Mouse (Mus musculus) forebrain, embryonic 12.5 days (tissue): ENCODE data around the gene Tex22. TPM values are rescaled to one million over a fixed set of nuclear protein-coding genes. Genes with fewer than 3 reads are reported as not detected.

Source experiments
- ATAC-seq: fragments of 200-750 bp; cut with Nextera tagmentation; 2 replicates; pipeline ENCODE4 v1.8.0; 2017; ENCODE audit warnings: moderate TSS enrichment; ENCODE audit not compliant: low FRiP score
- H3K27ac ChIP-seq: fragments of 300-500 bp; sonication (generic); 2 replicates; pipeline ENCODE4 v1.5.1; 2016; ENCODE audit warnings: mild to moderate bottlenecking
- H3K27me3 ChIP-seq: fragments of 300-500 bp; sonication (generic); 2 replicates; pipeline ENCODE4 v1.6.1; 2016; ENCODE audit warnings: mild to moderate bottlenecking
- H3K36me3 ChIP-seq: fragments of 300-500 bp; sonication (generic); replicated peaks from 2 replicates; pipeline ENCODE4 v1.6.1; 2016; ENCODE audit warnings: mild to moderate bottlenecking
- H3K4me1 ChIP-seq: fragments of 300-500 bp; sonication (generic); 2 replicates; pipeline ENCODE4 v1.6.1; 2016
- H3K4me2 ChIP-seq: fragments of 300-500 bp; sonication (generic); 2 replicates; pipeline ENCODE4 v1.6.1; 2016; ENCODE audit warnings: mild to moderate bottlenecking, moderate library complexity
- H3K4me3 ChIP-seq: fragments of 300-500 bp; sonication (generic); replicated peaks from 2 replicates; pipeline ENCODE4 v1.5.1; 2016; ENCODE audit warnings: mild to moderate bottlenecking
- H3K9ac ChIP-seq: fragments of 300-500 bp; sonication (generic); 2 replicates; pipeline ENCODE4 v1.6.1; 2016; ENCODE audit warnings: mild to moderate bottlenecking
- H3K9me3 ChIP-seq: fragments of 300-500 bp; sonication (generic); 2 replicates; pipeline ENCODE4 v1.6.1; 2016
- WGBS: fragments of 180-500 bp; shearing (Covaris S2); methylation state at CpG from one replicate; pipeline ENCODE4 v1.1.7; 2016; 5-methylcytosine and 5-hydroxymethylcytosine counted together
- polyA plus RNA-seq: library from polyadenylated mRNA; unstranded; fragments of >200 nt; fragmentation: Nextera tagmentation; extraction: Ambion mirVana; gene quantifications from 2 replicates; pipeline ENCODE4 v1.2.1, GENCODE M21; 2016

Tex22 gene
- polyA plus RNA-seq: 0.26 TPM in 1 of 2 replicates, not detected in the other

DNA sequence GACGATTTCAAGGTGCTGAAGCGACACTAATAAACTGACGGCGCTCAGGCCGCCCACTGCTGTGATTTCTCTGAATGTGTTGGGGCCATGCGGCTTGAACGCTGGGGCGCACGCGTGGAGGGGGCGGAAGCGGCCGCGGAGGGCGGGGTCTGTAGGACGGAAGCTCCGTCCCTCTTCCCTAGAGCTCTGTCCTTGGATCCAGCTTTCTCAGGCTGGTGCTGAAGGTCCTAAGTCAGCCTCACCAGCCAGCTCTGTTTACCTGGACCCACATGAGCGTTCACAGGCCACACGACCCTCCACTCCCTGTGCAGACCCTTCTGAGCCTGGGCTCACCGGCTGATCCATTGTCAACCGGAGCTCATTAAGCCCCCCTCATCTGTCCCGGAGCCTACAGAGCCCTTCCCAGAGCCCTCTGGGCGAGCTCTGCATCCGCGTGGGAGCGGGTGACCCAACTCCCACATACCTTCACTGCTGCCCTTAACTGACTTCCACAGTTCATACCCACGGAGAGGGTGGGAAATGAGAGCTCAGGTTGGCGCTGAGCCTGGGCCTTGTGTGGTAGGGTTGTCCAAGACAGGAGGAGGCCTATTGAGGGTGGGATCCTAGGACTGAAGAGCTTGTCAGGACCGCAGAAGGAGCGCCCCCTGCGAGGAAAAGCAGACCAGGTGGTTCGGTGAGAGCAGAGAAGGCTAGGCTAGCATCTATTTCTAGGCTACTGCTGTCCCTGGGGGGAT lies at the start of gene Tex22:
TSS of gene Tex22 (plus strand) at position 174 of the 734 bp plus-strand sequence.
- ATAC-seq: peak; percentile 94
- Histone ChIP-seq H3K9ac (peak within 1 kb of the TSS; percentile 69), H3K9me3 (no peaks in the 10 kb centered on the region), H3K4me2 (peak within 1 kb of the TSS; percentile 92), H3K36me3 (peaks cover 27% of the 10 kb centered on the region), H3K27me3 (no peaks in the 10 kb centered on the region), H3K27ac (peak within 1 kb of the TSS; percentile 93), H3K4me1 (peaks cover 21% of the 10 kb centered on the region), H3K4me3 (peak within 1 kb of the TSS; percentile 49)
- WGBS: 4% methylated on average over 32 of the region's 32 CpGs

DNA sequence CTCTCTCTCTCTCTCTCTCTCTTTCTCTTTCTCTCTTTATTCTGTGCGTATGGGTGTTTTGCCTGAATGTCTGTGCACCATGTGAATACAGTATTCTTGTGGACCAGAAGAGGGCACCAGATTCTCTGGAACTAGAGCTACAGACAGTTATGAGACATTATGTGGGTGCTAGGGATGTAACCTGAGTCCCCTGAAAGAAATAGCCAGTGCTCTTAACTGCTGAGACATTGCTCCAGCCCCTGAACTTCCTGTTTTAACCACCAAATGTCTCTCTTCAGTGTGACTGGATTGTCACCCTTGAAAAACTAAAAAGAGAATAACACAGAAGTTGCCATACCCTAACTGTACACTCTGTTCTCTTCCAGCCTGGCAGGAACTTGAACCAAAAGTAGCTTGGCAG lies 47.7 kb upstream of the Tex22 start:
- H3K36me3 ChIP-seq: peaks cover 29% of the 10 kb centered on the region; the same call in 1 of the 2 replicates
- WGBS: 100% methylated on average over 1 of the region's 1 CpGs

DNA sequence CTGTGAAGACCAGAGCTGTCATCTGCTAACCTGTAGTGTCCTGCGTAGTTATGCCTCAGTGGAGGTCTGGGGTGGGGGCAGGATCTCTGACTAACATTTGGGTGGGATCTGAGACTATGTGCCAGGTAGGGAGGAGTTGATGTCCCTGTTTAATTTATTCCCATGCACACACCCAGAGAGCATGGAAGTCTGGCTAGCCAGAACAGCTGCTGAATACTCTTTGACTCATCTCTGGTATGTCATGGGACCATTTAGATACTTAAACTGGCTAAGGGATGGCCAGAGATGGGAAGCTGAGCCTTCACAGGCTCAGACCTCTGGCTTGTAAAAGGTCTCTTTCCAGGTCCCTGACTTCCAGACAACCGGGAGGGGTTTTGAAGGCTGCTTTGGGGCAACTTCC lies 46.8 kb upstream of the Tex22 start:
- 94% methylated on average over 2 of the region's 2 CpGs for WGBS
- Histone ChIP-seq H3K9ac (no peak overlapping the region), H3K27me3 (no peaks in the 10 kb centered on the region), H3K4me1 (peaks cover 26% of the 10 kb centered on the region), H3K4me2 (no peak overlapping the region), H3K36me3 (peaks cover 29% of the 10 kb centered on the region; the same call in 1 of the 2 replicates), H3K27ac (no peak overlapping the region), H3K4me3 (no peak overlapping the region), H3K9me3 (no peaks in the 10 kb centered on the region)
- ATAC-seq: no peak

More for the DNA sequence above, 47.7 kb upstream of the Tex22 start:
- Histone ChIP-seq H3K27ac (no peak overlapping the region), H3K27me3 (no peaks in the 10 kb centered on the region), H3K9ac (no peak overlapping the region), H3K4me1 (peaks cover 17% of the 10 kb centered on the region), H3K4me3 (no peak overlapping the region), H3K9me3 (no peaks in the 10 kb centered on the region), H3K4me2 (no peak overlapping the region)
- ATAC-seq: no peak

DNA sequence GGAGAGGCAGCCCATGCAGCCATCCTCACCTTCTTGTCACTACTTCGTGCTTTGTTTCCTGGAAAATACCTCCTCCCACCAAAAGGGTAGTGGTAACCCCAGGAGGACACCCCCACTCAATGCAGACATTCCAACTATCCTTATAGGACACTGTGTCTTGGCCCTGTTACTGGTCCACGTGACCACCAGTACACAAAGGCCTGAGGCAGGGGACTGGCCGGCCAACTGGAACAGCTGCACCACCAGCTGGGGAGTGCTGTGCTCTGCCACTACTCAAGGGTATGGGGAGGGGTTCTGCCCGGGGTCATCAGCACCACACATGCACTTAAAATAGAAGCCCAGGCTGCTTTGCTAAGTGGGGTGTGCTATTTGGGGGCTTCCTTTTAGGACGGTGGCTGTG lies 46.2 kb upstream of the Tex22 start:
- H3K4me2 ChIP-seq: no peak overlapping the region
- H3K36me3 ChIP-seq: peaks cover 25% of the 10 kb centered on the region; the same call in 1 of the 2 replicates
- no peak overlapping the region for H3K9ac ChIP-seq
- no peak overlapping the region for H3K4me3 ChIP-seq
- no peaks in the 10 kb centered on the region for H3K27me3 ChIP-seq
- H3K27ac ChIP-seq: 0 out of 2 replicates have a peak overlapping the region, but pooled peaks have one; percentile 46
- H3K4me1 ChIP-seq: peaks cover 31% of the 10 kb centered on the region
- H3K9me3 ChIP-seq: no peaks in the 10 kb centered on the region
- 0 out of 2 replicates have a peak, but pooled peaks have one; percentile 42 for ATAC-seq
- WGBS: 65% methylated on average over 5 of the region's 5 CpGs

DNA sequence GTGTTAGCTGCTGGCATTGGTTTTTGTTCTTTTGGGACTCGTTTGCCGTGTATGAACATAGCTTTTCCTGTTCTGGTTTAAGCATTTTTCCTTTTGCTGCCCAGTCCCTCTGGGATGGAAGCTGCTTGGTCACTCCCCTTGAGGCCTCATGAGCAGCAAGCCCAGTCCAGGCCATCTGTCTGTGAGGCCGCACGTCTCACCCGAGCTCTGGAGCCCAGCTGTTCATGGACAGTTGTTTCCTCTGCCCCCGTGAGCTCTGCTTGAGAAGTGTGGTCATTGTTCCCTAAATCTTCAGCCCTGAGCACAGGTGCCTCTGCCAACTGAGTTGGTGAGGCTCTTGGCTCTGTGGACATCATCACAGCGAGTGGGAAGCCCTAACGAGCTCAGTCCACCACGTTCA lies 45.4 kb upstream of the Tex22 start:
- ATAC-seq: no peak
- WGBS: 69% methylated on average over 9 of the region's 9 CpGs
- Histone ChIP-seq H3K27me3 (no peaks in the 10 kb centered on the region), H3K36me3 (peaks cover 18% of the 10 kb centered on the region; the same call in 1 of the 2 replicates), H3K9ac (peak overlapping the region; percentile 21; the same call in 1 of the 2 replicates), H3K4me1 (peaks cover 40% of the 10 kb centered on the region), H3K4me3 (no peak overlapping the region), H3K27ac (peak overlapping the region; percentile 56), H3K4me2 (no peak overlapping the region), H3K9me3 (no peaks in the 10 kb centered on the region)

DNA sequence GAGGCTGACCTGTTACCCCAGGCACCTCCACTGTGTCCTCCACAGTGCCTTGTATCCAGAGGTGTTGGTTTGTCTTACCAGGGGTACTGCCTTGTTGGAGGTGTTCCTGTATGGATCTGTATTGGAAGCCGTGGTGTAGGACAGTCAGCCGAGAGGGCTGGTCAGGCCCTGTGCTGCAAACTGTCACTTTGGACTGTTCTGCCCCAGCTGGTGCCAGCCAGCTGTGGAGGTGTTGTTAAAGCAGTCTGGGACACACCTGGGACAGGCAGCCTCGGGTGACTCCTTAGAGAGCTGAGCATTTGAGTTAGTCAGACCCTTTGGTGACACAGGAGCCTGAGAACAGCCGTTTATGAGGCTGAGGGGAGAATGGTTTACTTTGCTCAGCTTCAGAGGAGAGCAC lies 44.3 kb upstream of the Tex22 start:
- H3K4me1 ChIP-seq: peaks cover 40% of the 10 kb centered on the region
- no peaks in the 10 kb centered on the region for H3K27me3 ChIP-seq
- peaks cover 13% of the 10 kb centered on the region; the same call in 1 of the 2 replicates for H3K36me3 ChIP-seq
- H3K4me3 ChIP-seq: no peak overlapping the region
- H3K9me3 ChIP-seq: no peaks in the 10 kb centered on the region
- ATAC-seq: no peak
- 81% methylated on average over 4 of the region's 4 CpGs for WGBS
- H3K27ac ChIP-seq: no peak overlapping the region
- H3K4me2 ChIP-seq: no peak overlapping the region
- no peak overlapping the region for H3K9ac ChIP-seq

DNA sequence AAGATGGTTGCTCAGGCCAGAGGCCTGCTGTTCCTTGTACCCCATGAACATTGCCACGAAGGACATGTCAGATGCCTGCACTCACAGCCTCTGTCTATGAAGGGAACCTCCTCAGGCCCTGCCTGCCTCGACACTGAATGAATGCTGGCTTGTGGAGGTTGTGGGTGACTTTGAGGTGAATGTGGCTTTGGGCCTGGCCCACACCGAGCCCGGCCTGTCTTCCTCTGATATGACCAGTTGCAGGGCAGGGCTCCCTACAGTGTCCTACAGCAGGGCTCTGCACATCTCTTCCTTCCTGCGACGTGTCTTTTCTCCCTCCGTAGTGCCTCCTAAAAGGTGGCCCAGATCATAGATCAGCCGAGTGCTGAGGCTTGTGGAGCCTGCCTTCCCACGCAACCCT lies 43.3 kb upstream of the Tex22 start:
- Histone ChIP-seq H3K9me3 (no peaks in the 10 kb centered on the region), H3K27me3 (no peaks in the 10 kb centered on the region), H3K4me2 (no peak overlapping the region), H3K27ac (no peak overlapping the region), H3K36me3 (peaks cover 7% of the 10 kb centered on the region; the same call in 1 of the 2 replicates), H3K4me3 (no peak overlapping the region), H3K4me1 (peaks cover 40% of the 10 kb centered on the region), H3K9ac (no peak overlapping the region)
- no peak for ATAC-seq
- WGBS: 90% methylated on average over 9 of the region's 9 CpGs

DNA sequence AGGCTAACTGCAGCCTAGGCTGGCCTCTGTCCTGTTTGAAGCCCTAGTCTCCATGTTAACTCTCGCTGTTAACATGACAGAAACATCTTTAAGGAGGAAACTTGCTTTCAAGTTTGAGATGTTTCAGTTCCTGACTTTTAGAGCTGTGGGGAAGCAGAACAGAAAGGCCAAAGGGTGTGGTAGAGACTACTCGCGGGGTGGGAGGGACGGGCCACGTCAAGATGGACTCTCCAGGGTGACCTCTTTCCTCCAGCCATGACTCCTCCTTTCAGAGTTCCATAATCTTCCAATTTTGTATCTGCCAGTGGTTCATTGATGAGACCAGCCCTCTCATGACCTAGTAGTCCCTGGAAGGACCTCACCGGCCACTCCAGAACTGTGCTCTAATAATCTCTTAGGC lies 42.9 kb upstream of the Tex22 start:
- Histone ChIP-seq H3K27me3 (no peaks in the 10 kb centered on the region), H3K9ac (no peak overlapping the region), H3K4me3 (no peak overlapping the region), H3K9me3 (no peaks in the 10 kb centered on the region), H3K4me1 (peaks cover 40% of the 10 kb centered on the region), H3K27ac (no peak overlapping the region), H3K4me2 (no peak overlapping the region), H3K36me3 (peaks cover 6% of the 10 kb centered on the region; the same call in 1 of the 2 replicates)
- ATAC-seq: no peak
- WGBS: 94% methylated on average over 6 of the region's 6 CpGs

DNA sequence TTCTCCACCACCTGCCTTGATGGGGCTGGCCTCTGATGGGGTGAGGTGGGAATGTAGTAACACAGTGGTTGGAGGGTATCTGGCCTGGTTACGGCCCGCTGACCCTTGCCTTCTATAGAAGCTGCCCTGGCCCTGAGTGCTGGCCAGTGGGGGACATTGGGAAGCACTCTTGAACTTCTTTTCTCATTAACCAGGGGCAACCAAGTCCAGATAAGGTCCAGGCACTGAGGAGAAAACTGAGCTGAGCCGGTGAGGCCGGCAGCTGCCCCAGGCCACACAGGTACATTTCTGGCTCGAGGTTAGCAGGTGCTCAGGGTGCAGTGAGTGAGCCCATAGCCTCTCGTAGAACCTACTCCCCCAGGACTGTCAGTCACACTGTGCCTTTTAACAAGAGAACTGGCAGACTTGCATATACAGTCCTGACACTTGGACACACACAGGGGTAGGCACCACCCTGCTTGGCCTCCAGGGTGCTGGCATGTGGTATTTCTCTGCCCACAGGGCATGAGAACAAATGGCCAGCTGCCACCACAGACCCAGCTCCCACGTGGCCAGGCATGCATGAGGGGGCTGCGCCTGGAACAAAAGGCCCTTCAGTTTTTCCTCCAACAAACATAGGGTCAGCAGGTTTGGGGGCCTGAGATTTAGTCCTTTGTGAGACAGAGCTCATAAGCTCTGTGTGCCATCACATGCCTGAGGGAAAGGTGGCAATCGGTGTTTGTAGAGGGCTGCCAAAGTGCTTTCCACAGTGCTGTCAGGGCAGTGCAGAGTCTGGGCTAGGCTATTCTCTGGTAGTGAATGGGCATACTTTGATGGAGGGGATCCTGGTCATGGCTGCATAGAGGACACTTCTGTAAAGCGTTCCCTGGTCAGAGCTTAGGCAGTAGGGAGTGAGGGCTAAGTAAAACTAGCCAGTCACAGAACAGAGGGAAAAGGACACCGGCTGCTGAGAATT lies 41.7 kb upstream of the Tex22 start:
- peak; percentile 59; the same call in 1 of the 2 replicates for ATAC-seq
- Histone ChIP-seq H3K4me2 (no peak overlapping the region), H3K27me3 (no peaks in the 10 kb centered on the region), H3K4me3 (no peak overlapping the region), H3K4me1 (peaks cover 40% of the 10 kb centered on the region), H3K36me3 (peaks cover 6% of the 10 kb centered on the region; the same call in 1 of the 2 replicates), H3K27ac (peak overlapping the region; percentile 56), H3K9me3 (no peaks in the 10 kb centered on the region), H3K9ac (peak overlapping the region; percentile 34; the same call in 1 of the 2 replicates)
- WGBS: 75% methylated on average over 11 of the region's 11 CpGs

DNA sequence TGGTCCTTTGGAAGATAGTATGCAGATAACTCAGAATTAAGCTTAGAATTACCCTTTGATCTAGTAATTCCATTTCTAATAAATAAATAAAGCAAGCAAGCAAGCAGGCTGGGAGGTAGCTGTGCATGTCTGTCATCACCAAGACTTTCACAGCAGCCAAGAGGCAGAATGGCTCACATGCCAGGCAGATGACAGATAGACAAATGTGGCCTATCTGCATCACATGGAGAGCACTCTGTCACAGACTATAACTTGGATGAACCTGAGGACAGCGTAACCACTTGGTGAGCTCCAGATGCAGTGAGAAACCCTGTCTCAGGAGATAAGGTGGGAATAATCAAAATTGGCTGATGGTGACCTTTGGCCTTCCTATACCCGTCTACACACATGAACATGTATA lies 39.2 kb upstream of the Tex22 start:
- no peak overlapping the region for H3K9ac ChIP-seq
- peaks cover 23% of the 10 kb centered on the region for H3K4me1 ChIP-seq
- no peaks in the 10 kb centered on the region for H3K27me3 ChIP-seq
- H3K27ac ChIP-seq: no peak overlapping the region
- no peak for ATAC-seq
- WGBS: 90% methylated on average over 2 of the region's 2 CpGs
- no peak overlapping the region for H3K4me2 ChIP-seq
- H3K4me3 ChIP-seq: no peak overlapping the region
- no peaks in the 10 kb centered on the region for H3K36me3 ChIP-seq
- no peaks in the 10 kb centered on the region for H3K9me3 ChIP-seq

DNA sequence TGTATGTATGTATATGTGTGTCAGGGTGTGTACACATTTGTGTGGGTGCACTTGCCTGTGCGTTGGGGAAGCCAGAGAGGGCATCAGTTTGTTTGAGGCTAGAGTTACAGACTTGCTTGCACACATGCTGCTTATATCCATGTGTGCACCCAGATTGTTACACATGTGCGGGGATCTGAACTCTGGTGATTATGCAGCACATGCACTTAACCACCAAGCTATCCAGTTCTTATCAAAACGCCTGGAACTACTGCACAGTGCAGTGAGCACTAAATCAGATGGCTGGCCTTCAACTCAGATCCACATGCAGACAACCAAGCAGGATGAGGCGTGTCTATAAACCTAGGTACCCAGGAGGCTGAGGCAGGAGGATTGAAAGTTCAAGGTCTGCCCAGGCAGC lies 37.3 kb upstream of the Tex22 start:
- H3K9me3 ChIP-seq: no peaks in the 10 kb centered on the region
- no peak overlapping the region for H3K27ac ChIP-seq
- H3K27me3 ChIP-seq: no peaks in the 10 kb centered on the region
- WGBS: 89% methylated on average over 4 of the region's 4 CpGs
- H3K4me1 ChIP-seq: peaks cover 29% of the 10 kb centered on the region
- no peak overlapping the region for H3K4me2 ChIP-seq
- H3K9ac ChIP-seq: no peak overlapping the region
- ATAC-seq: no peak
- no peaks in the 10 kb centered on the region for H3K36me3 ChIP-seq
- H3K4me3 ChIP-seq: no peak overlapping the region

DNA sequence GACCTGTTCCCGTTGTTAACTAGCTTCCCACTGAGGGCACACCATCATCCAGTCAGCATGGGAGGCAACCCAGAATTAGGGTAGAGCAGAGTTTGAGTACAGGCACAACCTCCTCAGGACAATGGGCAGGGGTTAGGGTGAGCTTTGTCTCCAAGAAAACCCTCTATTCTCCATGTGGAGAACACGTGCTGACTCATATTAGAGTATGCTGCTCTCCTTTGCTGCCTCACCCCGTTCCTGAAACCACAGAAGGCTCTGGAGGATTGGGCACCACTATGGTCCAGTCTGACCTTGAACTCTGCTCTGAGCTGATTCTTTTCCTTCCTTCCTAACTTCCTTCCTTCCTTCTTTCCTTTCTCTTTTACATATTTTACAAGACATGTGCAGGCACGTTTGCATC lies 35.9 kb upstream of the Tex22 start:
- Histone ChIP-seq H3K9ac (no peak overlapping the region), H3K4me1 (peaks cover 15% of the 10 kb centered on the region), H3K9me3 (no peaks in the 10 kb centered on the region), H3K4me2 (no peak overlapping the region), H3K4me3 (no peak overlapping the region), H3K36me3 (no peaks in the 10 kb centered on the region), H3K27ac (no peak overlapping the region), H3K27me3 (no peaks in the 10 kb centered on the region)
- no peak for ATAC-seq
- 84% methylated on average over 4 of the region's 4 CpGs for WGBS
